Mouse (Mus musculus) liver, embryonic 15.5 days (tissue): ENCODE data around the gene Rgsl1. TPM values are rescaled to one million over a fixed set of nuclear protein-coding genes. Genes with fewer than 3 reads are reported as not detected.

Experiments
- ATAC-seq: fragments of 200-750 bp; cut with Nextera tagmentation; 2 replicates; pipeline ENCODE4 v1.8.0; 2017; ENCODE audit warnings: moderate number of reproducible peaks, mild to moderate bottlenecking, moderate library complexity; ENCODE audit not compliant: insufficient read depth
- H3K27ac ChIP-seq: fragments of 300-500 bp; sonication (generic); replicated peaks from 2 replicates; pipeline ENCODE4 v1.5.1; 2015; ENCODE audit warnings: mild to moderate bottlenecking, inconsistent platforms
- H3K27me3 ChIP-seq: fragments of 300-500 bp; sonication (generic); 2 replicates; pipeline ENCODE4 v1.6.1; 2015; ENCODE audit warnings: mild to moderate bottlenecking, inconsistent platforms
- H3K36me3 ChIP-seq: fragments of 300-500 bp; sonication (generic); replicated peaks from 2 replicates; pipeline ENCODE4 v1.6.1; 2015; ENCODE audit warnings: moderate library complexity, mild to moderate bottlenecking, inconsistent platforms
- H3K4me1 ChIP-seq: fragments of 300-500 bp; sonication (generic); replicated peaks from 2 replicates; pipeline ENCODE4 v1.6.1; 2015; ENCODE audit warnings: inconsistent platforms
- H3K4me2 ChIP-seq: fragments of 300-500 bp; sonication (generic); 2 replicates; pipeline ENCODE4 v1.6.1; 2015; ENCODE audit warnings: moderate library complexity, mild to moderate bottlenecking, inconsistent platforms
- H3K4me3 ChIP-seq: fragments of 300-500 bp; sonication (generic); replicated peaks from 2 replicates; pipeline ENCODE4 v1.5.1; 2015; ENCODE audit warnings: mild to moderate bottlenecking, inconsistent platforms
- H3K9ac ChIP-seq: fragments of 300-500 bp; sonication (generic); 2 replicates; pipeline ENCODE4 v1.6.1; 2015; ENCODE audit warnings: moderate library complexity, mild to moderate bottlenecking, inconsistent platforms
- H3K9me3 ChIP-seq: fragments of 300-500 bp; sonication (generic); replicated peaks from 2 replicates; pipeline ENCODE4 v1.6.1; 2016; ENCODE audit warnings: inconsistent platforms
- WGBS: fragments of 180-500 bp; shearing (Covaris S2); methylation state at CpG from one replicate; pipeline ENCODE4 v1.1.7; 2015; ENCODE audit warnings: mixed read lengths; ENCODE audit not compliant: insufficient replicate concordance; 5-methylcytosine and 5-hydroxymethylcytosine counted together
- polyA plus RNA-seq: library from polyadenylated mRNA; unstranded; fragments of >200 nt; fragmentation: Nextera tagmentation; extraction: Ambion mirVana; gene quantifications from 2 replicates; pipeline ENCODE4 v1.2.1, GENCODE M21; 2015

Rgsl1 gene
- polyA plus RNA-seq, 1 experiment from 2014 or later, result not detected

DNA sequence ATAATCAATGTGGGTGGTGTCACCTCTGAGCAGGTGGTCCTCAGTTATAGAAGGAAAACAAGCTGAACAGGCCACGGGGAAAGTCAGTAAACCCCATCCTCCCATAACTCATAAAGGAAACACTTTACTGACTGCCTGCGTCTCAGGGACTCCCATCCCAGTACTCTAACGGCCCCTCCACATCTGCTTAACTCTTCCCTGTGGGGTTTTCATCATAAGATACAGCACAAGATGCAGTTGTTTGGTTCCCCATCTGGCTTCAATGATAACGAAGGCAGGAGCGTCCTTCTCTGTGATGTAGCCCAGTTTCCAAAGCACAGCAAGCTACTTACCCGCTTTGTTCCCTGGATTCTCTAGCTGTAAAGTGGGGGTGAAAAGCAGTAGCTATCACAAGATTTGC lies 93.9 kb downstream of the Rgsl1 start:
- Histone ChIP-seq H3K36me3 (peaks cover 17% of the 10 kb centered on the region), H3K9ac (peak overlapping the region; percentile 63), H3K4me1 (peaks cover 69% of the 10 kb centered on the region), H3K27ac (peak overlapping the region; percentile 92), H3K27me3 (no peaks in the 10 kb centered on the region), H3K4me2 (peak overlapping the region; percentile 78), H3K4me3 (peak overlapping the region; percentile 66), H3K9me3 (no peaks in the 10 kb centered on the region)
- ATAC-seq, result peak; percentile 75
- 18% methylated on average over 6 of the region's 6 CpGs for WGBS

- H3K9ac ChIP-seq, result peak within 1 kb of the TSS; percentile 63
- WGBS, result 1% methylated on average over 18 of the region's 18 CpGs
- ATAC-seq, result peak; percentile 77
- H3K4me3 ChIP-seq, result peak within 1 kb of the TSS; percentile 66
- 0 out of 2 replicates have a peak, but pooled peaks cover 3% of the 10 kb centered on the region for H3K27me3 ChIP-seq
- H3K27ac ChIP-seq, result peak within 1 kb of the TSS; percentile 92
- H3K4me2 ChIP-seq, result peak within 1 kb of the TSS; percentile 78
- peaks cover 63% of the 10 kb centered on the region for H3K4me1 ChIP-seq
- peaks cover 9% of the 10 kb centered on the region for H3K36me3 ChIP-seq
- H3K9me3 ChIP-seq, result no peaks in the 10 kb centered on the region
These were observed 94.6 kb downstream of the Rgsl1 start, which contains the start of gene Rnasel for GRCm38 (mm10) chr1:153749211-153749801. Gene Rnasel (plus strand): TSS chr1:153749426.

DNA sequence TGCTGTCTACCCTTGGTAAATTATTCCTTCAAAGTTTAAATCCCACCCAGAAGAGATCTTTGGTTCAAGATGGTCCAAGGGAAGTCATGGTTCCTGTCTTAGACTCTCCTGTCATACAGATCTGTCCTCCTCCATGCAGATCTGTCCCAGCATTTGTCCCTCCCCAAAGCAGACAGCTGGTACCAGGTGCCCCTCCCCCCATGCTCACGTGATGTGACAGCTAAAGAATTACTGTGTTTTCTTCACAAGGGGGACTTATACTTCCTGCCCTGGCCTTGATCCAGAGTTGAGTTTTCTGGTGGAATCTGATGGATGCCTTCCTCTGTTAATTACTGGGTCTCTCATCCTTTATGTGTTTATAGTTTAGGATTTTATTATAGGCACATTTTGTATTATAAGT lies 95.4 kb downstream of the Rgsl1 start:
- H3K4me2 ChIP-seq, result peak overlapping the region; percentile 78
- peak; percentile 8; the same call in 1 of the 2 replicates for ATAC-seq
- peaks cover 2% of the 10 kb centered on the region for H3K36me3 ChIP-seq
- H3K27ac ChIP-seq, result peak overlapping the region; percentile 92
- 0% methylated on average over 1 of the region's 1 CpGs for WGBS
- H3K4me1 ChIP-seq, result peaks cover 56% of the 10 kb centered on the region
- H3K9me3 ChIP-seq, result no peaks in the 10 kb centered on the region
- H3K27me3 ChIP-seq, result peaks cover 6% of the 10 kb centered on the region; the same call in 1 of the 2 replicates
- no peak overlapping the region for H3K9ac ChIP-seq
- peak overlapping the region; percentile 66 for H3K4me3 ChIP-seq

GRCm38 (mm10) chr1:153747861-153748530 lies 95.9 kb downstream of the Rgsl1 start:
- Histone ChIP-seq H3K36me3 (no peaks in the 10 kb centered on the region), H3K9me3 (no peaks in the 10 kb centered on the region), H3K27ac (peak overlapping the region; percentile 92; the same call in 1 of the 2 replicates), H3K4me3 (peak overlapping the region; percentile 66), H3K27me3 (peaks cover 7% of the 10 kb centered on the region; the same call in 1 of the 2 replicates), H3K4me1 (peaks cover 55% of the 10 kb centered on the region), H3K9ac (no peak overlapping the region), H3K4me2 (peak overlapping the region; percentile 78)
- WGBS, result 53% methylated on average over 12 of the region's 12 CpGs
- ATAC-seq, result no peak

DNA sequence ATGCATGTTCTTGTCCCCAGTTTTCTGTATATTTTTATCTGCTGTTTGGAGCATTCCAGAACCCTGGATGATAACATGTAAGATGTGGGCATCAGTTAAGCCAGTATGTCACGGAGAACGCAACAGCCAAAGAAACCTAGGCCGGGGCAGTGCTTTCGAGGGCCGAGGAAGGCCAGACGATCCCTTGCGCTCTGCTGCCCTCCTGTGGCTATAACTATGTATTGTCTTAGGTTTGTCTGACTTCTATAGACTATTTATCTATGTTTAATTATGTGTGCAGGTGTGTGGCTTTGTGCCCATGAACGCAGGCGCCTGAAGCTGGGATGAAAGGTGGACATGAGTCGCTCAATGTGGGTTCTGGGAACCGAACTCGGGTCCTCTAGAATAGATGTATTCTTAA lies 97.2 kb downstream of the Rgsl1 start:
- Histone ChIP-seq H3K9me3 (no peaks in the 10 kb centered on the region), H3K4me3 (no peak overlapping the region), H3K36me3 (no peaks in the 10 kb centered on the region), H3K4me1 (peaks cover 44% of the 10 kb centered on the region), H3K9ac (no peak overlapping the region), H3K27me3 (peaks cover 11% of the 10 kb centered on the region), H3K4me2 (no peak overlapping the region), H3K27ac (no peak overlapping the region)
- WGBS, result 2% methylated on average over 12 of the region's 12 CpGs
- no peak for ATAC-seq

DNA sequence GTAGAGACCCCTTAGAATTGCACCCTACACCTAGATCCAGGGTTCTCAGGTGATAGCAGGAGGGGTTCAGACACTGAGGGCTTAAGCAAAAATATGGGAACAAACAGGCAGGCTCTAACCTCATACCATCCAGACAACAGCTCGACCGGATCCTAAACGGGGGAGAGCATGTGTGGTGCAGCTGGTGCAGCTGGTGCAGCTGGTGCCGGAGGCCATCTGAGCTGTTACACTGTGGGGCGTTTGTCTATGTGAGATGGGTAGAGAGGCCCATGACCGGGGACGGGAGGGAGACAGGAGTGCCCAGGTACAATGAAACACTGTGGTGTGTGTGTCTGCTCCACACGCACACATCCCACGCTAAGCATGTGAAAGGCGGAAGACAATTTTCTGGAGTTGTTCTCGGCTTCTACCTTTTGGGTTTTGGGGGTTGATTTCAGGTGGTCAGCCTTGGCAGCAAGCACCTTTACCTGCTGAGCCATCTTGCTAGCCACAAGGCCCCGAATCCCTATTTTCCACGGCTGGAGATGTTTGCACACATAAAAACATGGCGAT lies 97.7 kb downstream of the Rgsl1 start:
- Histone ChIP-seq H3K9me3 (no peaks in the 10 kb centered on the region), H3K4me2 (no peak overlapping the region), H3K4me3 (no peak overlapping the region), H3K4me1 (peaks cover 38% of the 10 kb centered on the region), H3K36me3 (no peaks in the 10 kb centered on the region), H3K27me3 (peaks cover 16% of the 10 kb centered on the region), H3K27ac (no peak overlapping the region), H3K9ac (no peak overlapping the region)
- WGBS, result 72% methylated on average over 14 of the region's 14 CpGs
- ATAC-seq, result no peak

DNA sequence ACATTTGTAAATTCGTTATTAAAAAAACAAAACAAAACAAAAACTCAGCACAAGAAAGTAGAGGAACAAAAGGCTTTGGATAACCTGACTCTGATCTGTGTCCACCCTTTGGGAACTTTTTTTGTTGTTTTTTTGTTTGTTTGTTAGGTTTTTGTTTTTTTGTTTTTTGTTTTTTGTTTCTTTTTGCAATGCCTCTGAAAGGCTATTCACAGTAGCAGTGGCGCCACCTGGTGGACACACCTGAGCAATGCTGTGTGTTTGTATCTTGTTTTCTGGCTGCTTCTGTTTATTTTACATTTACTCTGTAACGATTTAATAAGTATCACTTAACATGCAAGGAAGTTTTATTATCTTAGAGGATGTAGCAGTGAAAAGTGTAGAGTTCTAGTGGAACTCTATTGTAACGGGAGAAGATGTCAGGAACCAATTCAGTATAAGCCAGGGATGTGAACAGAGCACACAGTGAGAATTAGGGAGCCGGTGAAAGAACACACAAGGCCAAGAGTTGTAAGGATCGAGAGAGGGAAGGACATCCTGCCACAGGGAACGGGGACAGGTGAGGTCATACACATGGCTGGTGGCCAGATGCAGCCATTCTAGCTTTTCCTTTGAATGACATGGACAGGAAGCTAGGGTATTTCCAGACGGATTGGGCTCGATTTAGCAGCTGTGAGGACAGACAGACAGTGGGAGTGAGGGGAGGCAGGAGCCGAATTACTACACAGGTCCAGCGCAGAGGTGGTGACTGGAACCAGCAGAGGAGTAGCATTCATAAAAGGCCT lies 101.4 kb downstream of the Rgsl1 start:
- Histone ChIP-seq H3K36me3 (no peaks in the 10 kb centered on the region), H3K4me1 (peaks cover 10% of the 10 kb centered on the region; the same call in 1 of the 2 replicates), H3K9me3 (no peaks in the 10 kb centered on the region), H3K9ac (no peak overlapping the region), H3K4me3 (no peak overlapping the region), H3K4me2 (no peak overlapping the region), H3K27ac (no peak overlapping the region), H3K27me3 (peaks cover 53% of the 10 kb centered on the region)
- no peak for ATAC-seq
- 33% methylated on average over 11 of the region's 11 CpGs for WGBS

DNA sequence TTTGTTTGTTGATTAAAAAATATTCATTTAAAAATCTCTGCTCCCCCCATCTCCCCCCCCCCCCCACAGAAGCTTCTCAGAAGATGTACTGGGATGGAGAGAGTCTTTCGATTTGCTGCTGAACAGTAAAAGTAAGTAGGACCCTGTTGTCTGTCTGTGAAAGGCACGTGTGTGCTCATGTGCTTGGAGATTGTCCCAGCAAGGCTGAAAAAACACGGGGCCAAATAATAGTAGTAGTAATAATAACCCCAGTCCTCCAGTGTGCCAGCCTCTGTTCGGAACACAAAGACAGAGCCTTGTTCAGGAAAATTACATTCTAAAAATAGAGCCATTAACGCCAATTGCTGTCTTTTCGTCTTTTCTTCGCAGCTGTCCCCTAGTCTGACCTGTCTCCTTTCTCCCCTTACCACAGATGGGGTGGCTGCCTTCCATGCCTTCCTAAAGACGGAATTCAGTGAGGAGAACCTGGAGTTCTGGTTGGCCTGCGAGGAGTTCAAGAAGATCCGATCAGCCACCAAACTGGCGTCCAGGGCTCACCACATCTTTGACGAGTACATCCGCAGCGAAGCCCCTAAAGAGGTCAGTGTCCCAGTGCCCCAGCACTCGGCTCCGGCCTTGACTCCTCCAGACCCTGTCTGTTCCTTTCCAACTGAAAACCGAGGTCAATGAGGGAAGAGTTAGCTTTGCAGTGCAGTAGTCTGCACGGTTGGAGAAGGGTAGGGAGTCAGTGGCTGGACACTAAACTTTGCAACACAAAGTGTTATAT lies 102.2 kb downstream of the Rgsl1 start:
- Histone ChIP-seq H3K9me3 (no peaks in the 10 kb centered on the region), H3K27me3 (peaks cover 53% of the 10 kb centered on the region), H3K36me3 (no peaks in the 10 kb centered on the region), H3K4me3 (no peak overlapping the region), H3K4me2 (no peak overlapping the region), H3K27ac (no peak overlapping the region), H3K4me1 (0 out of 2 replicates have a peak, but pooled peaks cover 4% of the 10 kb centered on the region), H3K9ac (no peak overlapping the region)
- ATAC-seq, result no peak
- 63% methylated on average over 18 of the region's 18 CpGs for WGBS

DNA sequence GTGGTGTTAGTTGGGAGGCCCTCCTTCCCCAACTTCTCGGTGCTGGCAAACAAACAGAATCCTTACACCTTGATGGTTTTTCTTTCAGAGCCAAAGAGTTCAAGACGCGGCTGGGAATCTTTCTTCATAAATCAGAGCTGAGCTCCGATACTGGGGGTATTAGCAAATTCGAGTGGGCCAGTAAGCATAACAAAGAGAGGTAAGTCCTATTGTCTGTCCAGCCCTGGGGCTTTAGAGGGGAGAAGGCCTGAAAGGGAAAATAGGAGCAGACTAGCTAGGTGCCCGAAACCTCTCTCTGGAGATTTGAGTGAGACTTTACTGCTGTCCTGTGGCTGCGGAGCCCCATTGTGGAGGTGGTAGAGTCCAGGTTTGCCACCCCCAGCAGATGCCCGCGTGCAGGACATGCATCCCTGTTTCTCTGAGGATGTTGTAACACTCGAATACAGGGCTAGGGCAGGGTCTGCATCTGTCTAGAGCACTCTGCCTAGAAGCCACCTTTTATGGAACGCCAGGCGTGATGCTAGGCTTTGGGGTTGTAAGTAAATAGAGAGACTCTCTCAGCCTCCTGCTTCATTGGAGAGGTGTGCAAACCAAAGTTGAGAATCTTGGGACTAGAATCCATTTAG lies 103.1 kb downstream of the Rgsl1 start:
- no peak for ATAC-seq
- H3K36me3 ChIP-seq, result no peaks in the 10 kb centered on the region
- peak overlapping the region; percentile 35 for H3K4me3 ChIP-seq
- no peak overlapping the region for H3K9ac ChIP-seq
- 36% methylated on average over 12 of the region's 12 CpGs for WGBS
- peaks cover 53% of the 10 kb centered on the region for H3K27me3 ChIP-seq
- 0 out of 2 replicates have a peak, but pooled peaks cover 4% of the 10 kb centered on the region for H3K4me1 ChIP-seq
- H3K4me2 ChIP-seq, result peak overlapping the region; percentile 54
- H3K27ac ChIP-seq, result no peak overlapping the region
- no peaks in the 10 kb centered on the region for H3K9me3 ChIP-seq

DNA sequence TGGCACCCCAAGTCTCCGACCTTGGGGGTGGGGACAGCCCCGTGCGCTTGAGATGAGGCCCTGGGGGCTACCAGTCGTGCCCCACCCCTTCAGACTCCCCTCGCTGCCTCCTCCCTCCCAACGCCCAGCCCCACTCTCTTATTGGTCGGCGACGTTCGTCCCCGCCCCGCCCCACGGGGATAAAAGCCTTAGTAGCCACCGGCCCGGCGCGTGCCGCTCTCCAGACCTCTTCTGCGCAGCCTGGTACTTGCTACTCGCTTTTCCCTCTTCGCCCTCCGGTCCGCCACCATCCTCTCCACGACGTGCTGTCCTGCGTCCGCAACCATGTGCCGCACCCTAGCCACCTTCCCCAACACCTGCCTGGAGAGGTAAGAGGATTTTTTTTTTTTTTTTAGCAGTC lies 103.8 kb downstream of the Rgsl1 start, which contains the start of gene Rgs16:
Gene Rgs16, plus strand, starts transcription at position 205 of the 400 bp plus-strand sequence.
- no peak within 1 kb of the TSS for H3K27ac ChIP-seq
- peak within 1 kb of the TSS; percentile 54 for H3K4me2 ChIP-seq
- ATAC-seq, result peak; percentile 54; the same call in 1 of the 2 replicates
- WGBS, result 2% methylated on average over 28 of the region's 28 CpGs
- no peak within 1 kb of the TSS for H3K9ac ChIP-seq
- peaks cover 53% of the 10 kb centered on the region for H3K27me3 ChIP-seq
- no peaks in the 10 kb centered on the region for H3K9me3 ChIP-seq
- H3K4me1 ChIP-seq, result 0 out of 2 replicates have a peak, but pooled peaks cover 4% of the 10 kb centered on the region
- peak within 1 kb of the TSS; percentile 35 for H3K4me3 ChIP-seq
- no peaks in the 10 kb centered on the region for H3K36me3 ChIP-seq
